Mouse (Mus musculus) heart, embryonic 14.5 days (tissue): ENCODE measurements around the gene Pigc. TPM values are rescaled to one million over a fixed set of nuclear protein-coding genes. Genes with fewer than 3 reads are reported as not detected.

Experiments
- ATAC-seq: fragments of 200-750 bp; cut with Nextera tagmentation; 2 replicates; pipeline ENCODE4 v1.8.0; 2017; ENCODE audit warnings: low read depth, moderate TSS enrichment; ENCODE audit not compliant: insufficient number of reproducible peaks, insufficient read depth, low FRiP score
- H3K27ac ChIP-seq, 2 experiments: fragments of 200-500 bp in 1 of 2; fragments of 300-500 bp in 1 of 2; sonication (generic) in 1 of 2; replicated peaks in 1 of 2; 2 replicates each; pipeline ENCODE4 v1.5.1; 2012 to 2014; ENCODE audit warnings: low read depth in 2 of 2, low read length in 2 of 2, control low read depth in 1 of 2, mild to moderate bottlenecking in 1 of 2, mixed read lengths in 1 of 2; ENCODE audit not compliant: control insufficient read depth in 1 of 2, insufficient read depth in 1 of 2
- H3K27me3 ChIP-seq: fragments of 300-500 bp; sonication (generic); 2 replicates; pipeline ENCODE4 v1.6.1; 2014; ENCODE audit warnings: mild to moderate bottlenecking, low read length, control low read depth; ENCODE audit not compliant: control insufficient read depth, insufficient read depth
- H3K36me3 ChIP-seq: fragments of 300-500 bp; sonication (generic); 2 replicates; pipeline ENCODE4 v1.6.1; 2014; ENCODE audit warnings: mild to moderate bottlenecking, control low read depth, low read length, mixed read lengths; ENCODE audit not compliant: control insufficient read depth, insufficient read depth
- H3K4me1 ChIP-seq, 2 experiments: fragments of 200-500 bp in 1 of 2; fragments of 300-500 bp in 1 of 2; sonication (generic) in 1 of 2; 2 replicates each; pipeline ENCODE4 v1.6.1; 2012 to 2014; ENCODE audit warnings: low read length in 2 of 2, control low read depth in 1 of 2, mixed read lengths in 1 of 2; ENCODE audit not compliant: control insufficient read depth in 2 of 2, insufficient read depth in 2 of 2
- H3K4me2 ChIP-seq: fragments of 300-500 bp; sonication (generic); 2 replicates; pipeline ENCODE4 v1.6.1; 2014; ENCODE audit warnings: mild to moderate bottlenecking, low read length
- H3K4me3 ChIP-seq, 2 experiments: fragments of 200-500 bp in 1 of 2; fragments of 300-500 bp in 1 of 2; sonication (generic) in 1 of 2; 2 replicates each; pipeline ENCODE4 v1.5.1; 2012 to 2014; ENCODE audit warnings: low read length in 2 of 2, mild to moderate bottlenecking in 2 of 2, control low read depth in 1 of 2, low read depth in 1 of 2, moderate library complexity in 1 of 2; ENCODE audit not compliant: control insufficient read depth in 1 of 2, insufficient read depth in 1 of 2
- H3K9ac ChIP-seq: fragments of 300-500 bp; sonication (generic); 2 replicates; pipeline ENCODE4 v1.6.1; 2014; ENCODE audit warnings: mild to moderate bottlenecking, low read length
- H3K9me3 ChIP-seq: fragments of 300-500 bp; sonication (generic); 2 replicates; pipeline ENCODE4 v1.6.1; 2016; ENCODE audit warnings: low read length, control low read depth; ENCODE audit not compliant: control insufficient read depth
- WGBS: fragments of 180-500 bp; shearing (Covaris S2); extraction: QIAGEN DNeasy Blood & Tissue Kit; methylation state at CpG from one replicate; pipeline ENCODE4 v1.1.7; 2014; 5-methylcytosine and 5-hydroxymethylcytosine counted together
- polyA plus RNA-seq: library from polyadenylated mRNA; unstranded; fragments of >200 nt; fragmentation: Nextera tagmentation; extraction: Ambion mirVana; gene quantifications from 2 replicates; pipeline ENCODE4 v1.2.1, GENCODE M21; 2014

Gene Pigc
- polyA plus RNA-seq, 1 experiment from 2014 or later, result 33.1 TPM

DNA sequence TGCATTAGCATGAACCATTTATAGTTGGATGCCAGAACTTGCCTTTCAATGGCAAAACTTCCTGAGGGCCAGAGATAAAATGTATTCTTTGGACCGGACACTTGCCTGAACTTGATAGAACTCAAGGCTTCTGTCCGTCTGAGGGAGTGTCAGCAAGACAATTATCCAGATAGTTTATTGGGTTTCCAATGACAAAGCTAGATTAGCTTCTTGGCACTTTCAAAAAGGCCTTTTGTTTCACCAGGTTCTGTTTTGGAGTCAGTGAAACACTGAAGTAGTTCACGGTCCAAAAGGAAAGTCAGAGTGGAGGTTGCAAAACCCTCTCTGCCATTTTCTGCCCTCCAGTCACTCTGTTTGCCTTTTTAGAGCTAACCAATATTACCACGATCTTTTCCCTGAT lies 37.7 kb upstream of the Pigc start:
- Histone ChIP-seq H3K9me3 (no peaks in the 10 kb centered on the region), H3K27me3 (no peaks in the 10 kb centered on the region), H3K9ac (no peak overlapping the region), H3K36me3 (no peaks in the 10 kb centered on the region), H3K4me2 (no peak overlapping the region), H3K27ac (no peak overlapping the region), H3K4me1 (no peaks in the 10 kb centered on the region), H3K4me3 (no peak overlapping the region)
- no peak for ATAC-seq
- 54% methylated on average over 4 of the region's 4 CpGs for WGBS

DNA sequence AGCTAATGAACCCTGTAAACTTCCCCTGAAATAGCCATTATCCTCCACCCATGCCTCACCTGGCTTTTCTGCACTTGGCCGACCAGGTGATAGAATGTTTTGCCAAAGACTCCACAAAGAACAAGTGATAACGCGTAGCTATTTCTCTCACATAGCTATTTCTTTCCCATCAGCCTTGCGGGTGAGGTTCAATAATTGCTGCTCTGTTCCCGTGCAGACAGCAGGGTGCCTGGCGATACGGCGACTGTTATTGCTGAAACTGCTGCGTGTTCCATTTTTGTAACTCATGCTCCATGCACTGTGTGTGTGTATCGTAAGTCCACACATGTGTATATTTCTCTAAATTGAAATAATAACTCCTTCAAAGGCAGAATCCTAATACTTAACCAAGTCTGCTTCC lies 37.2 kb upstream of the Pigc start:
- Histone ChIP-seq H3K4me3 (no peak overlapping the region), H3K36me3 (no peaks in the 10 kb centered on the region), H3K9ac (no peak overlapping the region), H3K27me3 (no peaks in the 10 kb centered on the region), H3K27ac (no peak overlapping the region), H3K4me1 (no peaks in the 10 kb centered on the region), H3K9me3 (no peaks in the 10 kb centered on the region), H3K4me2 (no peak overlapping the region)
- 87% methylated on average over 10 of the region's 10 CpGs for WGBS
- no peak for ATAC-seq

DNA sequence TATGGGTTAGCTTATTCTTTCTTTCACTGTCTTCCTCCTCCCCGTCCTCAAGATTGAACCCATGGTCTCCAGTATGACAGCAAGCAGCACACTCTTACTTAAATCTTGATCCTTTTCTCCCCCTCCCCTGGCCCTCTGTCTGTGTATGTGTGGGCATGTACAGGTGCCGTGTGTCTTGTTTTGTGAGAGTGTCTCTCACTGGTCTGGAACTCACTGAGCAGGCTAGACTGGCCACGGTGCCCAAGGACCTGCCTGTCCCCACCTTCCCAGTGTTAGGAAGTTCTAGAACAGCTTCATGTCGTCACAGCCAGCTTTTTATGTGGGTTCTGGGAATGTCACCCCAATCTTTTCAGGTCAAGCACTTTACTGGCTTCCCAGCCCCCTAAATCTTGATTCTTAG lies 36.7 kb upstream of the Pigc start:
- Histone ChIP-seq H3K9me3 (no peaks in the 10 kb centered on the region), H3K4me3 (no peak overlapping the region), H3K36me3 (no peaks in the 10 kb centered on the region), H3K27ac (no peak overlapping the region), H3K4me1 (no peaks in the 10 kb centered on the region), H3K27me3 (no peaks in the 10 kb centered on the region), H3K9ac (no peak overlapping the region), H3K4me2 (no peak overlapping the region)
- 79% methylated on average over 4 of the region's 4 CpGs for WGBS
- ATAC-seq, result no peak

DNA sequence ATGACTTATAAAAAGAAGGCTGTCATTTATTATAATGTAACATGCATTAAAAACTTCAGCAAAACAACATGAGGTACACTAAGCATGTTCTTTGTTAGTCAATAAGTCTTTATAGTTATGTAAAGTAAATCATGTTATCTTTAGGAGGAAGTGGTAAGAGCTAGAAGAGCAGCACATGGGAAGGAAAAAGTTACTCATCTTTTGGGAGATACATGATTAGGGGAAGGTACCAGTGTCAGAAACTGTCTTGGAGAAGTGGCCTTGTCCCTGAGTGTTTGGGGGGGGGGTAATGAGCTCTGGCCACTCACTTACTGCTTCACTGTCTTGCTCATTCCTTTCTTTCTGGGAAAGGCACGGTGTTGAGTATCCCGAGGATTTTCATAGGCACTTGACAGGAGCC lies 26.9 kb upstream of the Pigc start:
- H3K27ac ChIP-seq, result no peak overlapping the region
- no peak overlapping the region for H3K4me2 ChIP-seq
- no peak overlapping the region for H3K9ac ChIP-seq
- 70% methylated on average over 2 of the region's 2 CpGs for WGBS
- no peaks in the 10 kb centered on the region for H3K36me3 ChIP-seq
- no peaks in the 10 kb centered on the region for H3K4me1 ChIP-seq
- no peak overlapping the region for H3K4me3 ChIP-seq
- no peak for ATAC-seq
- no peaks in the 10 kb centered on the region for H3K9me3 ChIP-seq
- H3K27me3 ChIP-seq, result no peaks in the 10 kb centered on the region

DNA sequence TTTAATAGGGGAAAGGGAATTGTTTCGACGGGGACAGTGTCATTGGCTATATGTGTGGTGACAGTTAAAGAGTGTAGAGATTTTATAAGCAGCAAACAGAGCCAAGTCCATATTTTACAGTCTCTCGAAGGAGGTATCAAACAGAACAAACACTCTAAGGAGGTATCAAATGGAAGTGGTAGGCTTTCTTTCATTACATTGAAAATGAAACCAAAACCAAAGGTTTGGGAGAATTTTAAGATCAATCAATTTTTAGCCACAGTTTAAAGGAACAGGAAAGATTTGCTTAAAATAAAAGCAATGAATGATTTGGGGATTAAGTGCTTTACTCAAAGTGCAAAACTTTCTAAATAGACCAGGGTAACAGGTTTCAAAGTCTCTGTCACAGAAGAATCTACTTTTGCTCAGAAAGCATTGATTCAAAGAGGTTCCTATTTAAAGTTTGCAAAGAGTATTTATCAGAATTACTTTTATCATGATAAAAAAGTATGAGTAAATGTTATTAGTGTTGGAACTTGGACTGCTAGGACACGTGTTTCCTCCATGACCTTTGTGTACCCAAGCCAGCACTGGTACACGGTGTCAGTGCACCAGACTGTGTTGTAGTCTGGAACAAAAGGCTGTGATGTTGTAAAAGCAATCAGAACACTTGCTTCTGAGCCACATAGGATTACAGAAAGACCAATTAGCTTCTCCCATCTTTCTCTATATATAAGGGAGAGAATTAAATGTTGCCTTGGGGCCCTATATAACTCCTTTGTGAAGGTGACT lies 17.8 kb upstream of the Pigc start:
- Histone ChIP-seq H3K4me3 (no peak overlapping the region), H3K4me1 (no peaks in the 10 kb centered on the region; a peak in 1 of 4 replicates), H3K27ac (no peak overlapping the region), H3K27me3 (no peaks in the 10 kb centered on the region), H3K9me3 (no peaks in the 10 kb centered on the region), H3K36me3 (no peaks in the 10 kb centered on the region), H3K9ac (no peak overlapping the region), H3K4me2 (no peak overlapping the region)
- WGBS, result 74% methylated on average over 5 of the region's 5 CpGs
- ATAC-seq, result no peak

DNA sequence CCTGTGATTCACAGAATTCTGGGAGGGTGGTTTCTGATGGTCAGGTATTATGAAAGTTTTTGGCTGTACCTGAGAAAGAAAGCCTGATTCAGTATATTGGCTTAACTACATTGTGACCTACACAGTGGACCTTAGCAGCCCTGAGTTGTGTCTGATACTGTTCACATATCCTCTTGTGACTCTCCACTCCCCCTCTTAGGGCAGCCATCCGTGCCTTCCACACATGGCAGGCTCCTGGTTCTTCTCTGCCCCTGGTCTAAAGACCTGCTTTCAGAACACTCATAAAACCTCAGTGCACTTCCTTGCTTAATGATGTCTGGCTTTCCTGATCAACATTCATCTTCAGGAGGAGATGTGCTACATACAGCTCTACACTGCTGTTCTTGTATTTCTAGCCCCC lies 16.4 kb upstream of the Pigc start:
- H3K9me3 ChIP-seq, result no peaks in the 10 kb centered on the region
- no peak overlapping the region for H3K9ac ChIP-seq
- 45% methylated on average over 1 of the region's 1 CpGs for WGBS
- no peak overlapping the region for H3K27ac ChIP-seq
- no peaks in the 10 kb centered on the region for H3K27me3 ChIP-seq
- H3K4me1 ChIP-seq, result no peaks in the 10 kb centered on the region; a peak in 1 of 4 replicates
- ATAC-seq, result no peak
- no peak overlapping the region for H3K4me2 ChIP-seq
- H3K36me3 ChIP-seq, result no peaks in the 10 kb centered on the region
- no peak overlapping the region for H3K4me3 ChIP-seq

DNA sequence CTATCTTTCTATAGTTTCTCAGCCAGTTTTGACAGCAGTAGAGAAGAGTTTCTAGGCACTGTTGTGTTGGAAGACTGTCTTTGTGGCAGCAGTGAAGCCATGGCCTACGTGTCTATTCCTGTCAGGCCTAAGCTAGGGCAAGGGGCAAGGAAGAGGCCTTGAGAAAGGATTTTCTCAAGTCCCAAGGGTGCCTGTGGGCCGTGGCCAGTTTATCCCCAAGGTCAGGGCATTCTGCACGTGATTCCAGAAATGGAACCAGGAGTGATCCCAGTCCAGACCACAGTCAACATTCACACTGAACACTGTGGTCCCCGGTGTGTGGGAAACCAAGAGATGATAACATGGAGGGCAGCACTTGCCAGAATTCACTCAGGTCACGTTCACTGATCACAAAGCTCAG lies 13.1 kb upstream of the Pigc start:
- H3K9ac ChIP-seq, result no peak overlapping the region
- 51% methylated on average over 5 of the region's 5 CpGs for WGBS
- ATAC-seq, result no peak

More for the DNA sequence above, 13.1 kb upstream of the Pigc start:
- Histone ChIP-seq H3K36me3 (no peaks in the 10 kb centered on the region), H3K9me3 (no peaks in the 10 kb centered on the region), H3K27ac (no peak overlapping the region), H3K4me2 (no peak overlapping the region), H3K4me3 (no peak overlapping the region), H3K4me1 (no peaks in the 10 kb centered on the region; a peak in 1 of 4 replicates), H3K27me3 (no peaks in the 10 kb centered on the region)
